Mouse (Mus musculus): ENCODE measurements around the gene Zfhx3. TPM values are rescaled to one million over a fixed set of nuclear protein-coding genes. Genes with fewer than 3 reads are reported as not detected.

Gene Zfhx3
- total and polyA plus RNA-seq, 3 experiments = 0.23 to 2.5 TPM; not detected in 1

DNA sequence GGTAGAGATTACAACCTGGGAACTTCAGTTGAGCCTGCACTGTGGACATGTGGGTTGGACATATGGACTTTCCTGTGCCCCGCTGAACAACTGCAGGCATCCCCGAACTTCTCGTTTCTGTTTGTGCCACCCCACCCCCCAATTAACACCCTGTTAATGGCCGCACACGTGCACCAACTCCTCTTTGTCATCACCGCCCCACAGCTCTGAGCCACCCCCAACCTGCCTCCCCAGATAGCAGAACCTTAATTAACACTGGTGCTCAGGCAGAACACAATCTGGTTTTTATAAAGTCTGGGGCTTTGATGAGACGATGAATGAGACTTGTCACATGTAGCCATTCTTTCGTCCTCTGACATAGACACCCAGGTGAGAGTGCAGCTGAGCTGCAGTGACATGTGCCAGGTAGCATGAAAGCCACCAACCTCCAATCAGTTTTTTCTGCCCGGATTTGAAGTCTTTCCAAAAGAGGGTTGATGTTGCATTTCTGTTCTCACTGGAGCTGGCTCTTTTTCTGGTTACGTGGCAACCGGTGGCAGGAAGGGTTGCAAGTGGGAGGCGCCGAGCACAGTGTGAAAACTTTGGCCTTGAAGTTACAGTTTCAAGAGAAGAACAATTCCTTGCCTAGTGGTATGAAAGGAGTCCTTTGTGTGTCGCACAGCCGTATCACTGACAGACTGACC lies 476.9 kb downstream of the Zfhx3 start:
- H3K79me2 ChIP-seq (ENCODE audit: control insufficient read depth, insufficient read depth, low read length, poor library complexity) = no peaks in the 10 kb centered on the region
- H3K9me3 ChIP-seq (replicated peaks; ENCODE audit: insufficient read depth, low read length) = no peaks in the 10 kb centered on the region
- TF ChIP-seq KAT2A (conservative IDR thresholded peaks at IDR 0.05; ENCODE audit: low read depth, low read length) = no peak
- no peak for TF ChIP-seq USF1 (IDR thresholded peaks at IDR 0.05; ENCODE audit: low read depth, low read length)
- TF ChIP-seq CHD1 (IDR thresholded peaks at IDR 0.05; ENCODE audit: low read depth, low read length) = no peak
- no peak for TF ChIP-seq RCOR1 (IDR thresholded peaks at IDR 0.05; ENCODE audit: low read depth, low read length)
- TF ChIP-seq TAL1 (IDR thresholded peaks at IDR 0.05; ENCODE audit: low read length) = no peak
- TF ChIP-seq EP300 (IDR thresholded peaks at IDR 0.05; ENCODE audit: low read depth in 1 of 2, low read length in 2 of 2) = no peak
- TF ChIP-seq SIN3A (IDR thresholded peaks at IDR 0.05; ENCODE audit: low read length) = no peak
- no peak for TF ChIP-seq USF2 (IDR thresholded peaks at IDR 0.05; ENCODE audit: borderline replicate concordance in 1 of 2, insufficient read depth in 1 of 2, low read depth in 1 of 2, low read length in 2 of 2)
- no peak for TF ChIP-seq POLR2AphosphoS2 (IDR thresholded peaks at IDR 0.05; ENCODE audit: low read length)
- no peak for TF ChIP-seq NELFE (IDR thresholded peaks at IDR 0.05; ENCODE audit: low read depth, low read length)
- no peak for TF ChIP-seq JUND (IDR thresholded peaks at IDR 0.05; ENCODE audit: low read depth, low read length)
- TF ChIP-seq ELF1 (IDR thresholded peaks at IDR 0.05; ENCODE audit: low read depth, low read length) = no peak
- no peak for TF ChIP-seq NRF1 (IDR thresholded peaks at IDR 0.05; ENCODE audit: insufficient read depth, low read depth, low read length, poor library complexity, severe bottlenecking)
- TF ChIP-seq GATA1 (IDR thresholded peaks at IDR 0.05; ENCODE audit: low read depth, low read length) = no peak
- TF ChIP-seq RAD21 (IDR thresholded peaks at IDR 0.05; ENCODE audit: low read depth, low read length) = no peak
- no peak for TF ChIP-seq BHLHE40 (IDR thresholded peaks at IDR 0.05; ENCODE audit: borderline replicate concordance, low read depth, low read length)
- TF ChIP-seq ZKSCAN1 (IDR thresholded peaks at IDR 0.05; ENCODE audit: low read depth, low read length) = no peak
- TF ChIP-seq CTCF (IDR thresholded peaks at IDR 0.05 in 2 of 3, conservative IDR thresholded peaks at IDR 0.05 in 1 of 3; ENCODE audit: control insufficient read depth in 1 of 3, insufficient read depth in 1 of 3, low read depth in 2 of 3, low read length in 3 of 3, poor library complexity in 1 of 3, severe bottlenecking in 1 of 3) = no peak
- no peaks in the 10 kb centered on the region for H3K27me3 ChIP-seq (ENCODE audit: control insufficient read depth in 1 of 2, insufficient read depth in 2 of 2, low read length in 2 of 2)
- no peaks in the 10 kb centered on the region for H3K36me3 ChIP-seq (ENCODE audit: control insufficient read depth in 1 of 2, insufficient read depth in 2 of 2, low read length in 2 of 2)
- no peak overlapping the region for H3K9ac ChIP-seq (ENCODE audit: control insufficient read depth, low read depth, low read length, poor library complexity, severe bottlenecking)
- no peak overlapping the region for H3K27ac ChIP-seq (ENCODE audit: control insufficient read depth, low read depth, low read length)
- H3K4me1 ChIP-seq (ENCODE audit: control insufficient read depth in 1 of 2, insufficient read depth in 2 of 2, low read length in 2 of 2) = no peaks in the 10 kb centered on the region
- H3K4me3 ChIP-seq (ENCODE audit: control insufficient read depth in 1 of 2, insufficient read depth in 1 of 2, low read depth in 2 of 2, low read length in 2 of 2) = no peak overlapping the region
- no peak for DNase-seq (ENCODE audit: low read depth, low spot score)

DNA sequence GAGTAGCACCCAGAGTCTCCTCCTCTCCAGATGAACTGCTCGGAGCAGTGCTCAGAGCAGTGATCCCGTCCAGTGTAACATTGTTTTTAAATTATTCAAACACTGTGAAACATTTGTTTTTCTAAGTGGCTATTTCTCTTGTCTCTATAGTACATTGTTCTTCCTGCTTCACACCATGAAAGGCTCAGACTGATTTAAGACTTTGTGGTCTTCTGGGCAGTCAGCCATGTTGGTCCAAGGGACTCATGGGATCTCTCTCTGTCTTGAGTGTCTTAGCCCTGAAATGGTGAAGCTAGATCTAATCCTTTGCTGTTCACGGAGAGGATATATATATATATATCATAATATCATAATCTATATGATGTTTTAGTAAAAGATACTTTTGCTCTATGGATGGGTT lies 480.1 kb downstream of the Zfhx3 start:
- no peaks in the 10 kb centered on the region for H3K4me1 ChIP-seq (ENCODE audit: control insufficient read depth in 1 of 2, insufficient read depth in 2 of 2, low read length in 2 of 2)
- no peak for DNase-seq (ENCODE audit: low read depth, low spot score)
- TF ChIP-seq POLR2AphosphoS2 (IDR thresholded peaks at IDR 0.05; ENCODE audit: low read length) (no peak), CTCF (IDR thresholded peaks at IDR 0.05 in 2 of 3, conservative IDR thresholded peaks at IDR 0.05 in 1 of 3; ENCODE audit: control insufficient read depth in 1 of 3, insufficient read depth in 1 of 3, low read depth in 2 of 3, low read length in 3 of 3, poor library complexity in 1 of 3, severe bottlenecking in 1 of 3) (no peak), USF1 (IDR thresholded peaks at IDR 0.05; ENCODE audit: low read depth, low read length) (no peak), SIN3A (IDR thresholded peaks at IDR 0.05; ENCODE audit: low read length) (no peak), TAL1 (IDR thresholded peaks at IDR 0.05; ENCODE audit: low read length) (no peak), SMC3 (IDR thresholded peaks at IDR 0.05; ENCODE audit: low read depth, low read length) (no peak), MYC (IDR thresholded peaks at IDR 0.05; ENCODE audit: low read depth, low read length) (no peak), ZKSCAN1 (IDR thresholded peaks at IDR 0.05; ENCODE audit: low read depth, low read length) (no peak), ZC3H11A (IDR thresholded peaks at IDR 0.05; ENCODE audit: low read depth, low read length) (no peak), HCFC1 (IDR thresholded peaks at IDR 0.05; ENCODE audit: low read depth, low read length) (no peak), MYB (IDR thresholded peaks at IDR 0.05; ENCODE audit: low read depth, low read length) (no peak), MAFK (IDR thresholded peaks at IDR 0.05; ENCODE audit: borderline replicate concordance, low read depth, low read length) (no peak), TBP (IDR thresholded peaks at IDR 0.05; ENCODE audit: low read depth, low read length) (no peak), RAD21 (IDR thresholded peaks at IDR 0.05; ENCODE audit: low read depth, low read length) (no peak), GATA1 (IDR thresholded peaks at IDR 0.05; ENCODE audit: low read depth, low read length) (no peak)
- no peak overlapping the region for H3K9ac ChIP-seq (ENCODE audit: control insufficient read depth, low read depth, low read length, poor library complexity, severe bottlenecking)
- H3K27ac ChIP-seq (ENCODE audit: control insufficient read depth, low read depth, low read length) = no peak overlapping the region
- H3K9me3 ChIP-seq (replicated peaks; ENCODE audit: insufficient read depth, low read length) = no peaks in the 10 kb centered on the region
- no peaks in the 10 kb centered on the region for H3K79me2 ChIP-seq (ENCODE audit: control insufficient read depth, insufficient read depth, low read length, poor library complexity)
- no peak overlapping the region for H3K4me3 ChIP-seq (ENCODE audit: control insufficient read depth in 1 of 2, insufficient read depth in 1 of 2, low read depth in 2 of 2, low read length in 2 of 2)
- no peaks in the 10 kb centered on the region for H3K36me3 ChIP-seq (ENCODE audit: control insufficient read depth in 1 of 2, insufficient read depth in 2 of 2, low read length in 2 of 2)
- no peaks in the 10 kb centered on the region for H3K27me3 ChIP-seq (ENCODE audit: control insufficient read depth in 1 of 2, insufficient read depth in 2 of 2, low read length in 2 of 2)

Measured in MEL (cell line).